Mouse (Mus musculus): ENCODE measurements around the gene Braf.

Gene Braf

DNA sequence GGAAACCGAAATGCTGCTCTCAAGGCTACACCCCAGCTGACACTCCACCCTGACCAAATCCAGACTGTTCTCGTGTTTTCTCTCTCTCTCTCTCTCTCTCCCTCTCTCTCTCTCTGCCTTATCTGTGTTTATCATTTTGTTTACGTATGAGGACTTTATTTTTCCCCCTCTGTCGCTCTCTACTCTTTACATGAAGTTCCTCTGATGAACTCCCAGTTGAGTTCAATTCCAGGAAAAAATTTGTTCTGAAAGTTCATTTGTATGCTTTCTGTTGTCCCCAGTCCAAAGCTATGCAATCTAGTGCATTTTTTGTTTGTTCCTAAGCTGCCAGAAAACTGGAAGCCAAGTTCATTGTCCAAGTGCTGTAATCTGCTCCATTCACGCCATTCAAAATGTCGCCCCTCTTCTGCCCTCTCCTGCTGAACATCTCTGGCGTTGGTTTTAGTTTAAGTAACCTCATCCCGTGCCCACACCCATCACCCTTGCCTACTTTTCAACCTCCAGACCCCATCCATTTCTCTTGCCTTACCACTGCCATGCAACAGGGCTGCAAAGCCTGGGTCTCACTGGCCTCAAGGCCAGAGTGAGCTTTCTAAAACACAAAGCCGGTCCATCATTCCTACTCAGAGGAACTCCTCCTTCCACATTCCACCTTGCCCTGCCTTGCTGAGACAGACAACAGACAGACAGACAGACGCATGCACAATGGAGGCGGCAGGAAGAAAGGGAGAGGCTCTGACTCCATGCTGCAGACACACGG is 170.2 kb downstream of the Braf start:
- DNase-seq = no peak
